Mouse (Mus musculus) adrenal gland, adult (tissue): Measurements from ENCODE around the gene Gm20897.
"Not testable (repeated sequence)": the region's sequence is repeated elsewhere in the genome, so short reads cannot be mapped to it uniquely, and the experiment has no call there.

Source experiments
- DNase-seq, 2 experiments: peaks; one replicate each; pipeline ENCODE4 v3.0.0; 2022 to 2023; ENCODE audit warnings: low spot score in 1 of 2; ENCODE audit not compliant: inconsistent age in 2 of 2

Gene Gm20897

GRCm38 (mm10) chrY:38502138-38502537 lies at the start of gene Gm20897:
Gm20897 (minus strand) TSS chrY:38502238.
- DNase-seq, result not testable (repeated sequence)
